Mouse (Mus musculus): ENCODE data around the gene Igfbp3.

Igfbp3 gene

GRCm38 (mm10) chr11:7160637-7161101 is 53.1 kb downstream of the Igfbp3 start:
- DNase-seq = no peak

- no peak for DNase-seq
Measured at GRCm38 (mm10) chr11:7160146-7160545, 53.6 kb downstream of the Igfbp3 start.

DNA sequence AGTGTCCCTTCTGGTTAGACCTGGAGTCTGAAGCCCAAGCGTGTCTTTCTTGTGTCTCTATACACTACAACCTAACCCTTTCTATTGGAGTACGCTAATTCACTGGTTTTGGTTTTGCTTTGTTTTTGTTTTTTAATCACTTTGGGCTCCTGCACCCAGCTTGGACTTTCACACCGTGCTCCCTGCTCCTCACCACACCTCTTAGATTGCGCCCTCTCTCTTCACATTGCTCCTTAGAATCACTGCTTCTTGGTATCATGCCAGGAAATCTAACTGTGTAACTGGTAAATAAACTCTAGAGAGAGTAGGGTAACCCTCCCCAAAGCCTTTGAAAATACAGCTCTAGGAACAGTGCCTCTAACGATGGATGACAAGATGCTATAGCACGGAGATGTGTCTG is 55.5 kb downstream of the Igfbp3 start:
- no peak for DNase-seq

- DNase-seq = no peak
Measured at GRCm38 (mm10) chr11:7156427-7156826, 57.3 kb downstream of the Igfbp3 start.
